Mouse (Mus musculus) frontal cortex, postnatal 25 days (tissue): ENCODE measurements at regions not wholly inside any gene's neighbourhood (a gene's known extent, or its start where the extent isn't known, plus 50 kb on each side); places are given as distances from the start of the nearest gene placed in this dataset.

ENCODE experiments used
- DNase-seq, 2 experiments: peaks; one replicate each; pipeline ENCODE4 v3.0.0; 2022; ENCODE audit warnings: low spot score in 2 of 2

GRCm38 (mm10) chr16:42677211-42677610, 198.5 kb upstream of the Zbtb20 start:
- DNase-seq, result no peak

DNA sequence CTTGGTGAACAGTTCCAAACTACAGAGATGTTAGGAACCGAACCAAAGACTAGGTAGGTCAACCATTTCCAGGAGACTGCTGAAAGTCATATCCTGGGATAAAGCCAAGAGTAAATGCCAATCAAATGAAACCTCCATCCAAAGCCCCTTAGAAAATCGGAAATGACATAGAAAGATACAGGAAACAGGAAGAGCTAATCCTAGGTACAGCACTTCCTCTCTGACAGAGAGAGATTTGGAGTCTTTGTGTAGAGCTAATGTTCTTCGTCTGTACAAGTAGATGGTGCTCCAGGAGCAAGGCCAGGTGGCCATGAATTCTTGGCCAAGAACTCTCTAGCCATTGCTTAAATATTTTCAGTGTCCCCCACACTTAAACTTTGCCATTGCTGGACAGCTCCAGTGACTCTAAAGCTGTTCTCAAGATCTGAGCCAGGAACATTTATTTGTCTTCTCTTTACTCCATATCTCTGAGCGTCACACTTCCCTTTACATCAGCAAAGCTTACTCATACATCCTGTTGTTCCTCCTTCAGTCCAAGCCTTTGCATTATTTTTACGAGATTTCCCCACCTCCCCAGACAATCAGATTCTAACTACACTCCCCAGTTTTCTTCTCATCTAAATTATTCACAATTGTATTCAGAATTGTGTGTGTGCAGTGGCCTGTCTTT, 199.1 kb upstream of the Zbtb20 start:
- DNase-seq, result no peak

DNA sequence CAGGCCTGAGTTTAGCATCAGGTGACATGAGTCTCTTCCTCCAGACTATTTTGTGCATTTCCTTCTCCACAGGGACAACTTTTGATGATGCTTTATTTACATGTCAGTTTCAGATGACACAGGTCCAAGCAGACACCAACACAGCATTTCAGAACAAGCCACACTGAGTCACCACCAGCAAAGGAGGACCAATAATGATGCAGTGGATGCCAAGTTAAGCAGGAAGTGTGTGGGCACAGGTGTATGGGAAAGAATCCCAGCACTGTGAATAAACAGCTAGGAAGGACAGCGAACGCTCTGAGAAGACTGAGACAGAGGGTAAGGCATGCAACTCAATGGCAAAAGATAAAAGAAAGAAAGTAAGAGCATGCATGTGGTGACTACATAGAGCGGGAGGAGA, 200.7 kb upstream of the Zbtb20 start:
- DNase-seq, result no peak

DNA sequence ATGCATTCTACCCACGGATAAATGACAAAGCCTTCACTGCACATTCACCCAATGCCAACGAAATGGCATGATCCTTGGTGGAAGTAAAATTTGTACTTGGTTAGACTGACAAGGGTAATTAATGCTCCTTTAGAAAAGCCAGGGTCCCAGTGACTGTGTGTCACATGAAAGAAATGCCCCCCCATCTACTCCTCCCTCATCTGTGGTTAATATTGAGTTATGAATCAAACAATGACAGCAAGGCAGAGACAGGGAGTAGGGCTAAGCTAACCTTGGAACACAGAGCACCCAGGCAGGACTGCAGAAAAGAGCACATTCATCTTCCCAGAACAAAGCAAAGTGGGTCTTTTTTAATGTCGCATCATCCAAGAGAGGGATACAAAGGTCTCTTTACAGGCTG, 209.1 kb upstream of the Zbtb20 start:
- DNase-seq, result no peak

DNA sequence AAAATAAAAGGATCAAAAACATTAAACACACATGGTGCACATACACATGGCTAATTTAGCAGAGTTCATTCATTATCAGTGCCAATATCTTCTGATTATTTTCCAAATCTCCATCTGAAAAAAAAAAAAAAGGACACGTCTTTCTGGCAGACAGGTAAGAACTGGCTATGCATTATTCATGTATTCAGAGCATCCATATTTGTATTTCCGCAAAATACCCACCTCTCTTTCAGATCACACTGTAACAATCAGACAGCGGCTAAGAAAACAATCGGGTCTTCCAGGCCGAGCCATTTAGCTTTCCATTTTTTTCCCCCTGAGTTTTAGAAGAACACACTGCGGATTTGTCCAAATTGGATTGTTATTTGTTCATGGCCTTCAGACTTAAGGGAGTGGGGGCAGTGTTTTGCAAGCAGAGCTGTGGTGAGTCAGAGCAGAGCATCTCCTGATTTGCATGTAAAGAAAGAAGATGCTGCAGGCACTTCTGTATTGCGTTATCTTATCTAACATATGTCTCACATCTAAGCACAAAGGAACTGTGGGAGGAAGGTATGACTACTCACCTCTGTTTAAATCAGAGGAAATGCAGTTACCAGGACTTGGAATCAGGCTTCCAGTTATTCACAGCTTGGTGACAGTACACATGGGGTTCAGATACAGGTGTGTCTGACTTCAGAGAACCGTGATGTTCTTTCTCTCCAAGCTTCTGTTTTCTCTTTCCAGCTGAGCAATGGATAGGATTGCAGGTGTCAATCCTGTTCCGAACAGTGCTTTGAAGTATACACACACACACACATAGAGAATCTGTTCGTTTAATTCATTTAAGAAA, 223.6 kb upstream of the Zbtb20 start:
- no peak for DNase-seq

- DNase-seq, result no peak
Observed at GRCm38 (mm10) chr16:42649767-42650166, 225.9 kb upstream of the Zbtb20 start.

DNA sequence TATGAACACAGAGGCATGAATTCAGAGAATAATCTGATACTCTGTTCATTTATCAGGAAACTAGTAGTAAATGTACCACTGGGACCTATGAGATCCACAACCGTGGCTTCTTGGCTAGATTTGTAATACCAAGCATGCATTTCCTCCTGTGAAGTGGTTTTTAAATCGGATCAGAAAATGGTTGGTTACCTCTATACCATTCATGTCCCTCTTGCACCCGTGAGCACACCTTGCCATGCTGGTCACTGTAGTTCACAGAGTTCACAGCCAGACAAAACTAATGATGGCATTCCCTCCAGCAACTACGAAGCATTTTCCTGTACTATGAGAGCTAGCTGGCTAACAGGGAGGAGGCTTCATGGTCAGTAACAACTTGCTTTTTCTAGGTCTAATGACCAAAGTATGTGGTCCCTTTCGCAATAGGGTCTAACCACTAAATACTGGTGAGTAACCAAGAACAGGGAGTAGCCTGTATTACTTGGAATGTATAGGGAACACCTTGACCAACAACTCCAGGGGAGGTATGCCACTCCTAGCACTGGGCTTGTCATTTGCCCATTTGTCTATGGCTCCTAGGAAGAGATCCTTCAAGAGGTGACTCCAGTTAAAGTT, 227.0 kb upstream of the Zbtb20 start:
- DNase-seq, result no peak

- DNase-seq, result no peak
Observed at GRCm38 (mm10) chr16:42647762-42648161, 227.9 kb upstream of the Zbtb20 start.

DNA sequence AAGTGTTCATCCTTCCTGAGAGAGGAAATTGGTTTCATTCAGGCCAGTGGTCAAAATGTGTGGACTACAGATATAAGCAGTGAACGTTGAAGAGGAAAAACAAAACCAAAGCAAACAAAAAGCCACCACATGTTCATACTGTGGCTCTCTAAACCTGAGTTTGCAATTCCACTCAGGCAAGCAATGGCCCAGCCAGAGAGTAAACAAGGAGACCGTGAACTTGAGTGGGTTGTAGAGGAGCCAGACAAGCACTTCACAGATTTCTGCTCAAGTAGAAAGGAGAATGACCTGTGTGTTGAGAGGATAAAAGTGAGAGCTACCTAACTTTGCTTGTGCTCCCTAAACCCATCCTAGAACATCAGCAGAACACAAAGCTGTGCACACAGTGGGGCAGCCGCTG, 239.9 kb upstream of the Zbtb20 start:
- no peak for DNase-seq

DNA sequence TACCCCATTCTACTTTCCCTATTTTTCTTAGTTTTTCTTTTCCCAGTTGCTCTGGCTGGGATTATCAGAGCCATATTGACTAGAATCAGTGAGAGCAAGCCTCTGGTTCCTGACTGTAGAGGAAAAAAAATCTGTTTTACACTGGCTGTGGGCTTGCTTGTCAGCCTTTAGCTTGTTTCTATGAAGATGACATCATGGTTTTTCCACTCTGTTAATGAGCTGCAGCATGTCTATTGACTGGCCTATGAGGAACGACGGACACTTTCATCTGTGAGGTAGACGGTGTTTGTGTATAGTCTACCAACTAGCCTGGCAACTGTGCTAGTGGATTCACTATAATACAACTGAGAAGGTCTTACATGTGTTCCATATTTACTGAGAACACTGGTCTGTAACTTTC, 248.0 kb upstream of the Zbtb20 start:
- DNase-seq, result no peak

DNA sequence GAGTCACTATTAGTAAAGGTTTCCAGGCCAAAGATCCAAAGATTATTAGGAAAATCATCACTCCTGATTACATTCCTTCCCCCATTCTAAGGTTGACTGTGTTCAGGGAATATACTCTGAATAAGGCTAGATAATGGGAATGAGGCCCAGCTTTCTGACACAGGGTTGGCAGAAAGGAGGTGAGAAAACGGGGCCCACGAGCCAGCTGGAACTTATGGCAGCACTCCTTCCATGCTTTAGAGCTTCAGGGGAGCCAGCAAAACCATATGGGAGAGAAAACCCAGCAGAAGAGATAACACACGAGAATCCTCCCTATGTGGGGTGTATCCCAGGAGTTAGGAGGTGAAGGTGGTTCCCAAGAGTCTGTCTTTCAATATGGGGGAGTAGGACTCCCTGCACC, 259.8 kb upstream of the Zbtb20 start:
- peak; percentile 38 to 52 for DNase-seq

GRCm38 (mm10) chr16:42612011-42612410, 263.7 kb upstream of the Zbtb20 start:
- no peak for DNase-seq

DNA sequence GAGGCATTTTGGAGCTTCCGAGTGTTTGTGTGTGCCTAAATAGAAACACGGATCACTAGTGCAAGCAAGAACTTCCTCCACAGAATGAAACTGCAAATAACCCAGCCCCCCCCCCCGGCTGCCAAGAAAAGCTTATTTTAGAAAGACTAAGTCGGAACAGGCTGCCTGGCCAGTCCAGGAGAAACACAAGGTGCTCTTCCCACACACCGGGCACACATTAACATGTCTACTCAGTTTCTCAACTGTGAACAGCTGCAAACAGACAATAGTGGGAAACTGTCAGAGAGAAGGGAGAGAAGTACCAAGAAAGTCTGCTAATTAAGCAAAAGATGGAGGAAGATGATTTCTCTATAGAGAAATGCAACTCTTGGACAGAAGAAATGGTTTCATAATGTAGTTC, 267.3 kb upstream of the Zbtb20 start:
- DNase-seq, result no peak

- no peak for DNase-seq
Observed at GRCm38 (mm10) chr16:42592321-42592720, 251.9 kb upstream of the Gap43 start.

- no peak for DNase-seq
Observed at GRCm38 (mm10) chr16:42591530-42591929, 251.1 kb upstream of the Gap43 start.

DNA sequence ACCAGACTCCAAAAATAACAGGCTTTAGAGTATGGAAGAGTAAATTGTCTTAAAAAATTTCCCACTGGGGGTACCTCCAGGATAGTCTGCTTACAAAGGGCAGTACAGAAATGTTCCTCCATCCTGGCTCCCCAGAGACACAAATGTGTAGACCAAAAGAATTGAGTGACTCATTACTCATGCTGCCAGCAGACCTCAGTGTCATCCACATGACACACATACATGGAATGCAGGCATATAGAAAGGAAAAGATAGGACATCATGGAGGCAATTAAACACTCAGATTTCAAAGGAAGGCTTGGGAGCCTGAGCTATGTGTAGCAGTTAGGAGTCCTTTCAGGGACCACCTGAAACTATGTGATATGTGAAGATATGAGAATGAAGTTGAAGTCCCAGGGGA, 245.7 kb upstream of the Gap43 start:
- no peak for DNase-seq

- no peak for DNase-seq
Observed at GRCm38 (mm10) chr16:42575517-42575946, 235.1 kb upstream of the Gap43 start.

GRCm38 (mm10) chr16:42574978-42575377, 234.5 kb upstream of the Gap43 start:
- DNase-seq, result no peak

DNA sequence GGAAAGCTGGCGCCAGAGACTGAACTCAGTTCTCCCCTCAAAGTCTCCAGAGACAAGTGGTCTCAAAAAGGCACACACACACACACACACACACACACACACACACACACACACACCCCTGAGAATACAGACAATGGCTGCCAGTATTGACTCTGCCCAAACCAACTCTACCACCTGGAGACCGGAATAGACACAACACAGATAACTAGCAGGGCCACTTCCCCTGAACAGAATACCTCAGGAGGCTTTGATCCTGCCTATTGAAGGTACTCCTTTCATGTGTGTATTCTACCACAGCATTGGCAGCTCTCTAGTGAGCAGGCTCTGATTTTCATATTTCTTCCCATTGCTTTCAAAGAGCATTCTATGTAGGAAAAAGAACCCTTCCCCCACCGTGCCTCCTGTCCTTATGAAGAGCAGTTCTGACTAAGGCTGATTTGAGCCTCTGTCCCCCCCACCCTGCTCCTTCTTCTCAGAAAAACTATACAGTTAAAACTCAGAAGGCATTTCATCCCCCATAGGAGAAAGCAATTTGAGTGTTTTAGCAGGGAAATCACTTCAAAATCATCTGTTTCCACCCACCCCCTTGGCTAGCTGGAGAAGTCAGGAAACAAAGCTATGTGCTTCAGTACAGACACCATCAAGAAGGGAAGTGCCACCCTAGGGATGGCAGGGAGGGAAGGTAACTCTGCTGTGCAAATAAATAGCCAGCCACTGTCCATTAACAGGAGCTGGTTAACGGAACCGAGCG, 230.0 kb upstream of the Gap43 start:
- DNase-seq, result no peak

GRCm38 (mm10) chr16:42569335-42569734, 228.9 kb upstream of the Gap43 start:
- DNase-seq, result no peak

GRCm38 (mm10) chr16:42549591-42549990, 209.1 kb upstream of the Gap43 start:
- no peak for DNase-seq
